Mouse (Mus musculus) bone marrow, adult 2 months (tissue): ENCODE data around the gene Ccdc36.

Experiments used
- CTCF ChIP-seq: fragments of 200-500 bp; IDR thresholded peaks from 2 replicates; pipeline ENCODE4 v1.5.1; 2011; ENCODE audit warnings: low read length, control low read depth; ENCODE audit not compliant: control insufficient read depth, insufficient read depth
- POLR2A ChIP-seq: fragments of 200-500 bp; IDR thresholded peaks from 2 replicates; pipeline ENCODE4 v1.6.1; 2011; ENCODE audit warnings: low read depth, mild to moderate bottlenecking, control low read depth, low read length, borderline replicate concordance; ENCODE audit not compliant: control insufficient read depth

GRCm38 (mm10) chr9:108466219-108466618 is 37.9 kb upstream of the Ccdc36 start:
- TF ChIP-seq POLR2A = no peak
- TF ChIP-seq CTCF = no peak
